Mouse (Mus musculus): ENCODE measurements around the gene Zmiz1. TPM values are rescaled to one million over a fixed set of nuclear protein-coding genes. Genes with fewer than 3 reads are reported as not detected.

Gene Zmiz1
- polyA plus RNA-seq, 1 experiment = 99.2 TPM

DNA sequence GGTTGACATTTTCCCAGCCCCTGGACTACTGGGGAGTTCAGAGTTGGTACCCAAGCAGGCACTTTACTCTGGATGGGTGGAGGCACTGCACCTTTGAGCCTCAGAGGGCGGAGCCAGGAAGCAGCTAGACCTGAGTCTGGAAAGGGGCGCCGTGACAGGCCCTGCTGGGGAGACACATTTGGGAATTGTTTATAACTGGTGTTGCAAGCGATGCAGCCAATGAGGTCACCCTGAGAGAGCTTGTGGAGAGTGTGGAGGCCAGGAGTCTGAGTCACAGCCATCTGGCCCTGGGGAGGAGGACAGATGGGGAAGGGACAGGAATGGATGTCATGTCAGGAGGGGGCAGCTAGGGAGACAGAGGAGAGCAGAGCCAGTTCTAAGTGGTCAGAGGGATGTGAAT lies 60.7 kb downstream of the Zmiz1 start:
- TF ChIP-seq POLR2A (IDR thresholded peaks at IDR 0.05; ENCODE audit: borderline replicate concordance, low read depth, low read length) (no peak), CTCF (IDR thresholded peaks at IDR 0.05; ENCODE audit: low read depth, low read length) (no peak)

DNA sequence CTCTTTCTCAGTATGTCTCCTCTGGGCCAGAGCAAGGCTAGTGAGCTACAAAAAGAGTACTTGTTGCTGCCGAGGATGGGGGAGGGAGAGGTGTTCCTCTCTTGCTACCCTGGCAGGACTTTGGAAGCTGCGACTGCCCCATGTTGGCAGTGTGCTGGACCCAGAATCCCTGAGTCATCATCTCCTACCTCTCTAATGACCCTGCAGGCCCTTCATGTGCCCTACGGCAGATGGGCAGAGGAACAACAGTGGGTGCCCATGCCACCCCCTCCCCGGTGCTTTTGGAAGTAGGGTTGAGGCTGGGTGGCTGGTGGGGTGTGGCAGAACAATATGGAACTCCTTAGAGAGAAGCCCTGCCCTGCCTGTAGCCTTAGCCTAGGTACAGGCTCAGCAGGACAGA lies 61.6 kb downstream of the Zmiz1 start:
- TF ChIP-seq CTCF (IDR thresholded peaks at IDR 0.05; ENCODE audit: low read depth, low read length) (no peak), POLR2A (IDR thresholded peaks at IDR 0.05; ENCODE audit: borderline replicate concordance, low read depth, low read length) (no peak)
- no peak overlapping the region for H3K4me3 ChIP-seq (ENCODE audit: insufficient read depth, low read length)

More for the DNA sequence above, 60.7 kb downstream of the Zmiz1 start:
- Histone ChIP-seq H3K27ac (ENCODE audit: insufficient read depth, low read depth, low read length) (peak overlapping the region; percentile 73), H3K4me3 (ENCODE audit: insufficient read depth, low read length) (no peak overlapping the region; the same call in 1 of the 2 replicates), H3K4me1 (ENCODE audit: control insufficient read depth, insufficient read depth, low read length) (peaks cover 83% of the 10 kb centered on the region)

DNA sequence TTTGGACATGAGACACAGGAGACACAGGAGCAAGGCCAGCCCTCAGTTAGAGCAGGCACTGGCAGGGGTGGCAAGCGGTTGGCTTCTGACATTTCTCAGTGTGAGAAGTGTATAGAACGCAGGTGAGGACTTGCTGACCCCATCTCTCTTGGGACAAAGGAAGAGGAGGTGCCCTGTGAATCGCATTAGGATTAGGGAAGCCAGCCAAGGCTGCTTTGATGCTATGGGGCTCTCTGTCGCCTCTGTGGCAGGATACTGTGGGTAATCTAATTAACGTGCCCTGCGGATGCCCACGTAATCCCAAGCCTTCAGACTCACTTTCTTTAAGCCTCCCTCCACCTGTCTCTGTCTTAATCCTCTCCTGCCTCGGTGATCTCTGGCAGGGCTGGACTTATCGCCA lies 62.0 kb downstream of the Zmiz1 start:
- Histone ChIP-seq H3K27ac (ENCODE audit: insufficient read depth, low read depth, low read length) (no peak overlapping the region; the same call in 1 of the 2 replicates), H3K4me1 (ENCODE audit: control insufficient read depth, insufficient read depth, low read length) (peaks cover 80% of the 10 kb centered on the region), H3K4me3 (ENCODE audit: insufficient read depth, low read length) (no peak overlapping the region)
- TF ChIP-seq CTCF (IDR thresholded peaks at IDR 0.05; ENCODE audit: low read depth, low read length) (no peak), POLR2A (IDR thresholded peaks at IDR 0.05; ENCODE audit: borderline replicate concordance, low read depth, low read length) (no peak)

More for the DNA sequence above, 61.6 kb downstream of the Zmiz1 start:
- Histone ChIP-seq H3K4me1 (ENCODE audit: control insufficient read depth, insufficient read depth, low read length) (peaks cover 79% of the 10 kb centered on the region), H3K27ac (ENCODE audit: insufficient read depth, low read depth, low read length) (peak overlapping the region; percentile 54)

DNA sequence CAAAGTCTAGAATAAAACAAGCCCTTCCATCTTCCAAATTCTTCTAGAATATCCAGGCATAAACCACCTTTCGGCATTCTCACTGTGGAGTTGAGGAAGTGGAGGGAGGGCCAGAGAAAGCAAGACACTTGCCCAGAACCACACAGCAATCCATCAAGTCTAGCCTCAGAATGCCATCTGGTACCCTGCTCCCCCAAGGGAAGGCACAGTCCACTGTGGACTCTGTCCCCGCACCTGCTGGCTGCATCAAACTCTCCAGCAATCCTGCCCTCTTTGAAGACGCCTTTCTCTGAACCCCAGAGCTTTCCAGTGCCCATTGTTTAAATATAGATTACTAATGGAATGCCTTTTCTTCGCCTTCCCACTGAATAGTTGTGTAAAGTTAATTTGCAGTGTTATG lies 62.5 kb downstream of the Zmiz1 start:
- Histone ChIP-seq H3K27ac (ENCODE audit: insufficient read depth, low read depth, low read length) (no peak overlapping the region), H3K4me3 (ENCODE audit: insufficient read depth, low read length) (no peak overlapping the region), H3K4me1 (ENCODE audit: control insufficient read depth, insufficient read depth, low read length) (peaks cover 81% of the 10 kb centered on the region)
- TF ChIP-seq POLR2A (IDR thresholded peaks at IDR 0.05; ENCODE audit: borderline replicate concordance, low read depth, low read length) = no peak
- TF ChIP-seq CTCF (IDR thresholded peaks at IDR 0.05; ENCODE audit: low read depth, low read length) = no peak

DNA sequence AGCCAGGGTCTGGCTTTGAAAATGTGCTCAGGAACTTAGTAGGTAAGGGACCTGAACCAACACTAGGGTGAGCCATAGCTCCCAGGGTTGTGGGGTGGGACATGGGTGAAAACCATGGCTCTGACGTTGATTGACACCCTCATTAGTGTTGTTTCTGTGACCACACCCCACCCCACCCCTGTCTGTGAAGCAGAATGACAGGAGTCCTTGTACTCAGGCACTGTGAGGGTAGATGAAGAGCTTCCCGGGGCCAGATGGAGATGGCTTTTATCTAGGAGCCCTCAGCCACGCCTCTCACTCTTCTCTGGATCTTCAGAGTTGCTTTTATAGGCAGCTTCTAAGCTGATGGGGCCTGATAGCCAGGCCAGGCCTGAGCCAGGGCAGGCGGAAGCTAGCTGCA lies 63.4 kb downstream of the Zmiz1 start:
- Histone ChIP-seq H3K4me1 (ENCODE audit: control insufficient read depth, insufficient read depth, low read length) (peaks cover 80% of the 10 kb centered on the region), H3K27ac (ENCODE audit: insufficient read depth, low read depth, low read length) (no peak overlapping the region), H3K4me3 (ENCODE audit: insufficient read depth, low read length) (no peak overlapping the region)
- no peak for TF ChIP-seq POLR2A (IDR thresholded peaks at IDR 0.05; ENCODE audit: borderline replicate concordance, low read depth, low read length)
- no peak for TF ChIP-seq CTCF (IDR thresholded peaks at IDR 0.05; ENCODE audit: low read depth, low read length)

DNA sequence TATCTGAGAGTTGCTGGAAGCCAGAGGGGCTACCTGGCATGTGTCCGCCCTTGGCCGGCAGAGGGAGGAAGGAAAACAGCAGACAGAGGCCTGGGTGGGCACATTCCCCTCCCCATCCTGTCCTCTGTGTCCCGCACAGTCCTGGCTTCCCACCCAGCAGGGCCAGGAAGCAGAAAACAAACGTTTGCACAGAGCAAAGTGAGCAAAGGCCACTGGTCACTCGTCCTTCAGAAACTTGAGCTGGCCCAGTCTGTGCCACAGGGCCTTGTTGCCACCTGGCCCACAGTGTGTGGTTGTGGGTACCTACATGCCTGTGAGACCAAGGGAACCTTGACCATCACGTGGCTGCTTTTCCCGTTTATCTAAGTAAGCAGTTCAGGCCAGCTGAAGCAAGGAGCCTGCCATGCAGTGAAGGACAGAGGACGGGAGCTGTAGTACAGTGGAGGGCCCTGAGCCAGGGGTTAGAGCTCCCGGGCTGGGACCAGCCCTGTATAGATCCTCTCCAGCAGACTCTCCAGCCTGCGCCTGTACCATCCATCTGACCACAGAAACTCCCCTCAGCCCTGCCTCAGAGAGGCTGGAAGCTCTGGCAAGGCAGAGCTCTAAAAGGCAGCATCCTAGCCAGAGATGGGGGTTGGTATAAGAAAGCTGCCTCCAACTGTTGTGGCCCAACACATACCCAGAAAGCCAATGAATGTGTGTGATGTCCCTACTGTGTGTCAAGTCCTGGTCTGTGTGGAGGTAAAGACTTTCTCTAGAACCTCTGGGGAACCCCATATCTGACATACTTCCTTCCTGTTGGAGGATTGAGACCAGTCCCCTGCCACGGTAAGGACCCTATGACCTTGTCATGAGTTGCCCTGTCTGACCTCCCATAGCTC lies 64.5 kb downstream of the Zmiz1 start:
- no peak overlapping the region for H3K4me3 ChIP-seq (ENCODE audit: insufficient read depth, low read length)
- TF ChIP-seq POLR2A (IDR thresholded peaks at IDR 0.05; ENCODE audit: borderline replicate concordance, low read depth, low read length) = no peak
- TF ChIP-seq CTCF (IDR thresholded peaks at IDR 0.05; ENCODE audit: low read depth, low read length) = no peak
- no peak overlapping the region for H3K27ac ChIP-seq (ENCODE audit: insufficient read depth, low read depth, low read length)
- H3K4me1 ChIP-seq (ENCODE audit: control insufficient read depth, insufficient read depth, low read length) = peaks cover 79% of the 10 kb centered on the region

DNA sequence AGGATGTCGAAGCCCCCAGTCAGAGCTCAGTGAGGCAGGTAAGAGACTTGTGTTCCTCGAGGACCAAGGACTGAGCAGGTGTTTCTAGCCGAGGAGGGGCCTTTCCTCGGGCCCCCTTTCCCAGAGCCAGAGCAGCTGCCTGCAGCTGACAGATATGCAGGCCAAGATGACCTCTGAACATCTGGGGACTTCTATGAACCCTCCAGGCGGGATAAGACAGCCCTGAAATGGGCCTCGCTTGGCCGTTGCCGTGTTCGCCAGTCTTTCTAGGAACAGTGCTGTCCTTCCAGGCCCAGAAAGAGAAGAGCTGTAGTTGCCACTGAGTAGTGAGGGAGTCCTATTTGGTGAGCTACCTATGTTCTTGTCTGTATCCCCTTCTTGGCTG lies 65.1 kb downstream of the Zmiz1 start:
- TF ChIP-seq POLR2A (IDR thresholded peaks at IDR 0.05; ENCODE audit: borderline replicate concordance, low read depth, low read length) = no peak
- Histone ChIP-seq H3K4me1 (ENCODE audit: control insufficient read depth, insufficient read depth, low read length) (peaks cover 76% of the 10 kb centered on the region), H3K27ac (ENCODE audit: insufficient read depth, low read depth, low read length) (no peak overlapping the region), H3K4me3 (ENCODE audit: insufficient read depth, low read length) (no peak overlapping the region)

DNA sequence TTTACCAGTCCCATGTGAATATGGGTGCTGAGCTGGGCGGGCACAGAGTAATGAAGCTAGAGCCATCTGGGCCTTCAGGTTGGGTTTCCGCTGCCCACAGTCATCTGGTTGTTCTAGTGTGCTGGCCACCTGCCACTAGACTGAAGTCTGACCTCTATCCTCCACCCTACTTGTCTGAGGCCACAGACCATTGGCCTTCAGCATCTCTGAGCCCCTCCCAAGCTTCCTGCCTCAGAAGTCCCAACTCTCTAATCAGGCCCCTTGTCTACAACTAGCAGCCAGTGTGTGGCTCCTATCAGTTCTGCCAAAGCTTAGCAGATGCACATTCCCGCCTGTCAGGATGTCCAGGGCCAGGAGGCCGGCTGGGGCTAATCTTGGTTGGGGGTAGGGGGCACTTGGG lies 65.9 kb downstream of the Zmiz1 start:
- no peak for TF ChIP-seq CTCF (IDR thresholded peaks at IDR 0.05; ENCODE audit: low read depth, low read length)
- TF ChIP-seq POLR2A (IDR thresholded peaks at IDR 0.05; ENCODE audit: borderline replicate concordance, low read depth, low read length) = no peak
- H3K27ac ChIP-seq (ENCODE audit: insufficient read depth, low read depth, low read length) = no peak overlapping the region
- H3K4me1 ChIP-seq (ENCODE audit: control insufficient read depth, insufficient read depth, low read length) = peaks cover 76% of the 10 kb centered on the region
- H3K4me3 ChIP-seq (ENCODE audit: insufficient read depth, low read length) = no peak overlapping the region

DNA sequence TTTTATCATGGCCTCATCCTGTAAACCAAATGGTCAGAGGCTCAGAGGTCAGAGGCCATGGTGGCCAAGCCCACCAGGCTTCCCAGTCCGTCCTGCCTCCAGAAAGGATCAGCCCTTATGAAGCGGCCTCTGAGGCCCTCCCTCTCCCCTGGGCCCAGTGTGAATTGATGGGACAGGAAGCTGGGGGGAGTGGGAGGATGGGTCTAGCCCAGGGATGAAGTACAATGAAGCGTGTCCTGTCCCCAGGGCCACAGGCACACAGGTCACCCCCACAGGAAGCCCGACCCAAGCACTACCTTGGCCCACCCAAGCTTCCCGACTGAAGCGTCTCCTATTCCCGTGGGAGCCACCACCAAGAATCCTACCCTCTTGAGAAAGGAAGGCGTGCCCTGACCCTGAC lies 66.7 kb downstream of the Zmiz1 start:
- H3K27ac ChIP-seq (ENCODE audit: insufficient read depth, low read depth, low read length) = no peak overlapping the region
- no peak for TF ChIP-seq POLR2A (IDR thresholded peaks at IDR 0.05; ENCODE audit: borderline replicate concordance, low read depth, low read length)
- TF ChIP-seq CTCF (IDR thresholded peaks at IDR 0.05; ENCODE audit: low read depth, low read length) = no peak

DNA sequence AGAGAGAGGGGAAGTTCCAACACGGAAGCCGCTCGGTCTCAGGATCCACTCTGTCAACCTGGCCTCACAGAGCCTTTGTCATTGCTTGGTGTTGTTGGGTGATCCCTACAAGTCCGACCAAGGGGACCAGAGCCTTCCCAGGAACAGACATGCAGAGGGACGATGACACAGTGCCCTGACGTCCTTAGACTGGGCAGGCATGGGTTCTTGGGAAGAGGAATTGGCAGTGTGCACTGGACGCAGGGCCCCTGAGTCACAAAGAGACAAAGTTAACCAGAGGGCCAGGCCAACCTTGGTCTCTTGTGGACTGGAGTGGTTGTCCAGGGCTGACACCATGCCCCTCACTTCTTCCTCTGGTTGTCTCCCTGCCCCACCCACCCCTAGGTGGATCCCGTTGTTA lies 67.9 kb downstream of the Zmiz1 start:
- H3K4me1 ChIP-seq (ENCODE audit: control insufficient read depth, insufficient read depth, low read length) = peaks cover 74% of the 10 kb centered on the region
- no peak overlapping the region for H3K4me3 ChIP-seq (ENCODE audit: insufficient read depth, low read length)
- peak overlapping the region; percentile 22 for H3K27ac ChIP-seq (ENCODE audit: insufficient read depth, low read depth, low read length)
- no peak for TF ChIP-seq CTCF (IDR thresholded peaks at IDR 0.05; ENCODE audit: low read depth, low read length)
- TF ChIP-seq POLR2A (IDR thresholded peaks at IDR 0.05; ENCODE audit: borderline replicate concordance, low read depth, low read length) = no peak

More for the DNA sequence above, 66.7 kb downstream of the Zmiz1 start:
- Histone ChIP-seq H3K4me1 (ENCODE audit: control insufficient read depth, insufficient read depth, low read length) (peaks cover 75% of the 10 kb centered on the region), H3K4me3 (ENCODE audit: insufficient read depth, low read length) (no peak overlapping the region)

All from bone marrow macrophage, adult 2 months (primary cell).